Mouse (Mus musculus) neural tube, embryonic 12.5 days (tissue): Measurements from ENCODE around the gene Pmel. TPM values are rescaled to one million over a fixed set of nuclear protein-coding genes. Genes with fewer than 3 reads are reported as not detected.
"Not testable (repeated sequence)": the region's sequence is repeated elsewhere in the genome, so short reads cannot be mapped to it uniquely, and the experiment has no call there.

Experiments
- ATAC-seq: fragments of 200-750 bp; cut with Nextera tagmentation; 2 replicates; pipeline ENCODE4 v1.8.0; 2017; ENCODE audit warnings: low read depth, mild to moderate bottlenecking, moderate TSS enrichment, moderate library complexity; ENCODE audit not compliant: low FRiP score
- H3K27ac ChIP-seq: fragments of 300-500 bp; sonication (generic); 2 replicates; pipeline ENCODE4 v1.5.1; 2016
- H3K27me3 ChIP-seq: fragments of 300-500 bp; sonication (generic); replicated peaks from 2 replicates; pipeline ENCODE4 v1.6.1; 2016; ENCODE audit warnings: mild to moderate bottlenecking
- H3K36me3 ChIP-seq: fragments of 300-500 bp; sonication (generic); 2 replicates; pipeline ENCODE4 v1.6.1; 2016; ENCODE audit warnings: mild to moderate bottlenecking
- H3K4me1 ChIP-seq: fragments of 300-500 bp; sonication (generic); 2 replicates; pipeline ENCODE4 v1.6.1; 2016
- H3K4me2 ChIP-seq: fragments of 300-500 bp; sonication (generic); replicated peaks from 2 replicates; pipeline ENCODE4 v1.6.1; 2016; ENCODE audit warnings: mild to moderate bottlenecking
- H3K4me3 ChIP-seq: fragments of 300-500 bp; sonication (generic); 2 replicates; pipeline ENCODE4 v1.5.1; 2016
- H3K9ac ChIP-seq: fragments of 300-500 bp; sonication (generic); 2 replicates; pipeline ENCODE4 v1.6.1; 2016; ENCODE audit warnings: mild to moderate bottlenecking
- H3K9me3 ChIP-seq: fragments of 300-500 bp; sonication (generic); 2 replicates; pipeline ENCODE4 v1.6.1; 2016; ENCODE audit warnings: mild to moderate bottlenecking
- WGBS: fragments of 180-500 bp; shearing (Covaris S2); methylation state at CpG from one replicate; pipeline ENCODE4 v1.1.7; 2016; 5-methylcytosine and 5-hydroxymethylcytosine counted together
- polyA plus RNA-seq: library from polyadenylated mRNA; unstranded; fragments of >200 nt; fragmentation: Nextera tagmentation; extraction: Ambion mirVana; gene quantifications from 2 replicates; pipeline ENCODE4 v1.2.1, GENCODE M21; 2016

Pmel gene
- polyA plus RNA-seq, 1 experiment from 2014 or later = 3.7 TPM

GRCm38 (mm10) chr10:128705317-128705693 lies 1.3 kb downstream of the Pmel start:
- no peak overlapping the region for H3K9ac ChIP-seq
- peak; percentile 9; the same call in 1 of the 2 replicates for ATAC-seq

GRCm38 (mm10) chr10:128711318-128711717 lies 7.3 kb downstream of the Pmel start:
- not testable (repeated sequence) for H3K4me2 ChIP-seq, H3K27me3 ChIP-seq, H3K36me3 ChIP-seq, H3K4me1 ChIP-seq, H3K9ac ChIP-seq, H3K9me3 ChIP-seq, H3K4me3 ChIP-seq, ATAC-seq, H3K27ac ChIP-seq
- 96% methylated on average over 7 of the region's 7 CpGs for WGBS

More at GRCm38 (mm10) chr10:128705317-128705693, 1.3 kb downstream of the Pmel start:
- peak overlapping the region; percentile 84 for H3K4me2 ChIP-seq
- no peaks in the 10 kb centered on the region for H3K9me3 ChIP-seq
- peaks cover 8% of the 10 kb centered on the region for H3K36me3 ChIP-seq
- H3K4me1 ChIP-seq = peaks cover 16% of the 10 kb centered on the region
- H3K27me3 ChIP-seq = no peaks in the 10 kb centered on the region
- H3K4me3 ChIP-seq = no peak overlapping the region
- H3K27ac ChIP-seq = no peak overlapping the region
- 7% methylated on average over 11 of the region's 11 CpGs for WGBS

GRCm38 (mm10) chr10:128715559-128716537 lies 11.9 kb downstream of the Pmel start:
- H3K27ac ChIP-seq = no peak overlapping the region
- WGBS = 90% methylated on average over 19 of the region's 19 CpGs
- no peaks in the 10 kb centered on the region for H3K4me1 ChIP-seq
- no peaks in the 10 kb centered on the region for H3K9me3 ChIP-seq
- no peaks in the 10 kb centered on the region for H3K36me3 ChIP-seq
- ATAC-seq = no peak
- H3K4me2 ChIP-seq = no peak overlapping the region
- H3K9ac ChIP-seq = no peak overlapping the region
- no peak overlapping the region for H3K4me3 ChIP-seq
- H3K27me3 ChIP-seq = no peaks in the 10 kb centered on the region

- not testable (repeated sequence) for H3K4me2 ChIP-seq, H3K27ac ChIP-seq, H3K27me3 ChIP-seq, H3K9me3 ChIP-seq, H3K9ac ChIP-seq, H3K4me1 ChIP-seq, H3K36me3 ChIP-seq, H3K4me3 ChIP-seq, ATAC-seq
- 91% methylated on average over 4 of the region's 4 CpGs for WGBS
Observed at GRCm38 (mm10) chr10:128725466-128725865, 21.5 kb downstream of the Pmel start.

GRCm38 (mm10) chr10:128728059-128728458 lies 24.1 kb downstream of the Pmel start:
- H3K4me2 ChIP-seq = no peak overlapping the region
- no peaks in the 10 kb centered on the region for H3K9me3 ChIP-seq
- no peaks in the 10 kb centered on the region for H3K27me3 ChIP-seq
- WGBS = 88% methylated on average over 5 of the region's 5 CpGs
- no peak overlapping the region for H3K27ac ChIP-seq
- ATAC-seq = no peak
- H3K4me3 ChIP-seq = no peak overlapping the region
- H3K36me3 ChIP-seq = no peaks in the 10 kb centered on the region
- H3K9ac ChIP-seq = no peak overlapping the region
- no peaks in the 10 kb centered on the region for H3K4me1 ChIP-seq

GRCm38 (mm10) chr10:128731002-128731433 lies 27.0 kb downstream of the Pmel start:
- no peaks in the 10 kb centered on the region for H3K27me3 ChIP-seq
- 21% methylated on average over 10 of the region's 10 CpGs for WGBS

GRCm38 (mm10) chr10:128731992-128732391 lies 28.0 kb downstream of the Pmel start:
- Histone ChIP-seq H3K36me3 (no peaks in the 10 kb centered on the region), H3K27me3 (no peaks in the 10 kb centered on the region), H3K9ac (no peak overlapping the region), H3K27ac (no peak overlapping the region), H3K4me1 (no peaks in the 10 kb centered on the region), H3K4me3 (no peak overlapping the region), H3K4me2 (no peak overlapping the region), H3K9me3 (no peaks in the 10 kb centered on the region)
- ATAC-seq = no peak

More at GRCm38 (mm10) chr10:128731002-128731433, 27.0 kb downstream of the Pmel start:
- no peaks in the 10 kb centered on the region for H3K36me3 ChIP-seq
- no peaks in the 10 kb centered on the region for H3K4me1 ChIP-seq
- H3K4me2 ChIP-seq = no peak overlapping the region
- peak; percentile 71 for ATAC-seq
- H3K9me3 ChIP-seq = no peaks in the 10 kb centered on the region
- H3K4me3 ChIP-seq = no peak overlapping the region
- H3K27ac ChIP-seq = no peak overlapping the region
- no peak overlapping the region for H3K9ac ChIP-seq

- Histone ChIP-seq H3K27ac (no peak overlapping the region), H3K4me2 (peak overlapping the region; percentile 50), H3K27me3 (peaks cover 10% of the 10 kb centered on the region), H3K36me3 (no peaks in the 10 kb centered on the region), H3K4me3 (no peak overlapping the region), H3K9me3 (no peaks in the 10 kb centered on the region), H3K9ac (peak overlapping the region; percentile 33; the same call in 1 of the 2 replicates), H3K4me1 (peaks cover 6% of the 10 kb centered on the region; the same call in 1 of the 2 replicates)
- 0 out of 2 replicates have a peak, but pooled peaks have one; percentile 33 for ATAC-seq
- WGBS = 2% methylated on average over 15 of the region's 15 CpGs
Observed at GRCm38 (mm10) chr10:128737435-128737834, 33.4 kb downstream of the Pmel start.

- no peaks in the 10 kb centered on the region for H3K9me3 ChIP-seq
Observed at GRCm38 (mm10) chr10:128740296-128740695, 36.3 kb downstream of the Pmel start.

GRCm38 (mm10) chr10:128742616-128743015 lies 38.6 kb downstream of the Pmel start:
- no peak for ATAC-seq
- Histone ChIP-seq H3K4me2 (no peak overlapping the region), H3K4me3 (no peak overlapping the region), H3K9me3 (no peaks in the 10 kb centered on the region), H3K4me1 (peaks cover 12% of the 10 kb centered on the region), H3K27ac (no peak overlapping the region), H3K9ac (no peak overlapping the region), H3K36me3 (no peaks in the 10 kb centered on the region), H3K27me3 (peaks cover 39% of the 10 kb centered on the region)
- WGBS = 36% methylated on average over 4 of the region's 4 CpGs

More at GRCm38 (mm10) chr10:128740296-128740695, 36.3 kb downstream of the Pmel start:
- ATAC-seq = no peak
- no peak overlapping the region for H3K9ac ChIP-seq
- H3K27me3 ChIP-seq = peaks cover 34% of the 10 kb centered on the region
- H3K27ac ChIP-seq = no peak overlapping the region
- no peak overlapping the region for H3K4me3 ChIP-seq
- WGBS = 84% methylated on average over 2 of the region's 2 CpGs
- no peaks in the 10 kb centered on the region for H3K36me3 ChIP-seq
- no peak overlapping the region for H3K4me2 ChIP-seq
- peaks cover 13% of the 10 kb centered on the region for H3K4me1 ChIP-seq

- Histone ChIP-seq H3K4me1 (peaks cover 11% of the 10 kb centered on the region), H3K36me3 (no peaks in the 10 kb centered on the region), H3K27ac (no peak overlapping the region), H3K4me3 (peak overlapping the region; percentile 56), H3K4me2 (peak overlapping the region; percentile 78), H3K27me3 (peaks cover 39% of the 10 kb centered on the region), H3K9me3 (no peaks in the 10 kb centered on the region), H3K9ac (peak overlapping the region; percentile 64; the same call in 1 of the 2 replicates)
- WGBS = 4% methylated on average over 7 of the region's 7 CpGs
- ATAC-seq = no peak
Observed at GRCm38 (mm10) chr10:128743235-128743634, 39.2 kb downstream of the Pmel start.

GRCm38 (mm10) chr10:128743791-128744191 lies 39.8 kb downstream of the Pmel start:
- Histone ChIP-seq H3K9me3 (no peaks in the 10 kb centered on the region), H3K4me1 (peaks cover 11% of the 10 kb centered on the region), H3K27me3 (peaks cover 39% of the 10 kb centered on the region), H3K9ac (peak overlapping the region; percentile 64), H3K27ac (no peak overlapping the region), H3K36me3 (no peaks in the 10 kb centered on the region), H3K4me2 (peak overlapping the region; percentile 78), H3K4me3 (peak overlapping the region; percentile 56)
- under 1% methylated on average over 37 of the region's 37 CpGs for WGBS
- no peak for ATAC-seq
